ENCODE assay signal across 16 mouse cellular contexts in the genomic region with DNA sequence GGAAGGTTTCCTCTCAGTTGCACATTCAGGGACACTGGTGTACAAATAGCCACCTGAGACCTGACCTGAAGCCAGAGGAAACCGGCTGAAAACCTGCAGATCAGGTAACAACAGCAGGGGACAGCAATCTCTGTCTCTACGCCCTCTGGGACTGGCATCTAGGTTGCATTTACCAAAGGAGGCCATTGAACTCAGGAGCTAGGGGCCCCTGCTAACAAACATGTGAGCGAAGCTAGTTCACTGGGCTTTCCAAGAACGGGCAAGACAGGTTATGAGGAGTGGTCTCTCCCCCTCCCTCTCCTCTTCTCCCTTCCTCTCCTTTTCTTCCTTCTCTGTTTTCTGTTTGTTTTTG. TPM values are rescaled to one million over a fixed set of nuclear protein-coding genes. Genes with fewer than 3 reads are reported as not detected.
DNase-seq lines count a peak whose midpoint lies in the region; ATAC-seq and TF ChIP-seq lines count a peak whose summit lies in the region.
"Had no signal": no experiment of that assay in that cellular context is flagged by ENCODE, and none has a peak within 500 bp of the region (broad histone marks: within the 10 kb centered on the region; RNA-seq: fewer than 3 reads in every experiment).

No protein-coding gene starts in this region.

- peaks cover 14% of the 10 kb centered on the region; the same call in 1 of the 2 replicates for H3K4me1 ChIP-seq in heart, embryonic 13.5 days
- H3K4me1 ChIP-seq in heart, adult 2 months (ENCODE audit: control insufficient read depth, insufficient read depth, low read length) = no peaks in the 10 kb centered on the region
- H3K4me1 ChIP-seq in liver, embryonic 13.5 days (replicated peaks) = no peaks in the 10 kb centered on the region; the same call in 1 of the 2 replicates
- 0 out of 2 replicates have a peak, but pooled peaks cover 5% of the 10 kb centered on the region for H3K4me1 ChIP-seq in liver, embryonic 11.5 days (replicated peaks; ENCODE audit: control insufficient read depth, insufficient read depth, low read length)
- peaks cover 4 to 27% of the 10 kb centered on the region in 2 experiments; a peak in 3 of 4 replicates for H3K4me1 ChIP-seq in CH12.LX (ENCODE audit: control insufficient read depth in 1 of 2, insufficient read depth in 2 of 2)
- no peaks in the 10 kb centered on the region for H3K4me1 ChIP-seq in liver, embryonic 16.5 days (ENCODE audit: control insufficient read depth, low read depth, low read length)
- H3K4me1 ChIP-seq: forebrain, embryonic 15.5 days had no signal

- no peaks in the 10 kb centered on the region for H3K27me3 ChIP-seq in heart, embryonic 13.5 days (replicated peaks)
- H3K27me3 ChIP-seq in heart, adult 2 months (ENCODE audit: control insufficient read depth, insufficient read depth, low read length) = no peaks in the 10 kb centered on the region
- H3K27me3 ChIP-seq in liver, embryonic 13.5 days = 0 out of 2 replicates have a peak, but pooled peaks cover 4% of the 10 kb centered on the region
- no peaks in the 10 kb centered on the region for H3K27me3 ChIP-seq in liver, embryonic 11.5 days (replicated peaks; ENCODE audit: control insufficient read depth, insufficient read depth, low read length)
- peaks cover 5% of the 10 kb centered on the region for H3K27me3 ChIP-seq in CH12.LX (replicated peaks)
- H3K27me3 ChIP-seq in liver, embryonic 16.5 days (ENCODE audit: control insufficient read depth, insufficient read depth, low read depth, low read length) = no peaks in the 10 kb centered on the region
- H3K27me3 ChIP-seq: forebrain, embryonic 15.5 days had no signal

- H3K79me2 ChIP-seq in heart, adult 2 months (replicated peaks; ENCODE audit: control insufficient read depth, insufficient read depth, low read length) = no peaks in the 10 kb centered on the region
- no peaks in the 10 kb centered on the region for H3K79me2 ChIP-seq in CH12.LX (replicated peaks; ENCODE audit: control insufficient read depth, extremely low read depth, insufficient read depth, poor library complexity, severe bottlenecking)

- TF ChIP-seq EP300 in heart, adult 2 months (IDR thresholded peaks at IDR 0.05; ENCODE audit: insufficient read depth, low read depth, low read length) = no peak
- TF ChIP-seq EP300 in CH12.LX (IDR thresholded peaks at IDR 0.05; ENCODE audit: low read length) = no peak

- H3K27ac ChIP-seq in heart, embryonic 13.5 days (replicated peaks) = no peak overlapping the region
- no peak overlapping the region for H3K27ac ChIP-seq in heart, adult 2 months
- H3K27ac ChIP-seq in liver, embryonic 13.5 days = no peak overlapping the region
- H3K27ac ChIP-seq in liver, embryonic 11.5 days (ENCODE audit: low read depth, low read length) = no peak overlapping the region
- no peak overlapping the region for H3K27ac ChIP-seq in CH12.LX (ENCODE audit: insufficient read depth, low read depth)
- no peak overlapping the region for H3K27ac ChIP-seq in liver, embryonic 16.5 days (ENCODE audit: low read length)
- H3K27ac ChIP-seq: forebrain, embryonic 15.5 days had no signal

- dilution Hi-C loops in CH12.LX (cut with MboI; ENCODE audit: extremely low pct_ligation_motif_present, extremely low pct_unique_long_range_greater_than_20kb, low sequenced_read_pairs) = no loop called here

- no peaks in the 10 kb centered on the region for H3K9me3 ChIP-seq in heart, embryonic 13.5 days
- no peaks in the 10 kb centered on the region for H3K9me3 ChIP-seq in liver, embryonic 13.5 days (replicated peaks)
- H3K9me3 ChIP-seq in liver, embryonic 11.5 days (ENCODE audit: control insufficient read depth, low read length) = no peaks in the 10 kb centered on the region
- no peaks in the 10 kb centered on the region for H3K9me3 ChIP-seq in CH12.LX (replicated peaks; ENCODE audit: low read length)
- H3K9me3 ChIP-seq in liver, embryonic 16.5 days (replicated peaks; ENCODE audit: control insufficient read depth, low read length) = no peaks in the 10 kb centered on the region
- H3K9me3 ChIP-seq: forebrain, embryonic 15.5 days had no signal

- peak overlapping the region; percentile 31; the same call in 1 of the 2 replicates for H3K4me2 ChIP-seq in heart, embryonic 13.5 days
- H3K4me2 ChIP-seq in liver, embryonic 13.5 days = peak overlapping the region; percentile 32
- no peak overlapping the region for H3K4me2 ChIP-seq in liver, embryonic 11.5 days
- H3K4me2 ChIP-seq in CH12.LX (ENCODE audit: insufficient read depth, low read depth, poor library complexity, severe bottlenecking) = peak overlapping the region; percentile 90
- 0 out of 2 replicates have a peak overlapping the region, but pooled peaks have one; percentile 1 for H3K4me2 ChIP-seq in liver, embryonic 16.5 days (ENCODE audit: low read depth, low read length)
- H3K4me2 ChIP-seq: forebrain, embryonic 15.5 days had no signal

- H3K36me3 ChIP-seq in heart, embryonic 13.5 days = no peaks in the 10 kb centered on the region
- H3K36me3 ChIP-seq in heart, adult 2 months (ENCODE audit: control insufficient read depth, insufficient read depth, low read length) = no peaks in the 10 kb centered on the region
- H3K36me3 ChIP-seq in liver, embryonic 13.5 days = no peaks in the 10 kb centered on the region
- no peaks in the 10 kb centered on the region for H3K36me3 ChIP-seq in liver, embryonic 11.5 days (ENCODE audit: control insufficient read depth, insufficient read depth, low read length)
- H3K36me3 ChIP-seq in CH12.LX (replicated peaks in 1 of 2; ENCODE audit: control insufficient read depth in 1 of 2, insufficient read depth in 1 of 2, low read length in 1 of 2) = no peaks in the 10 kb centered on the region
- no peaks in the 10 kb centered on the region for H3K36me3 ChIP-seq in liver, embryonic 16.5 days (ENCODE audit: control insufficient read depth, insufficient read depth)
- H3K36me3 ChIP-seq: forebrain, embryonic 15.5 days had no signal

- TF ChIP-seq RAD21 in CH12.LX (IDR thresholded peaks at IDR 0.05; ENCODE audit: low read depth, low read length) = no peak

- no peak for ATAC-seq in heart, embryonic 13.5 days (ENCODE audit: extremely low read depth, insufficient number of reproducible peaks, low FRiP score, low TSS enrichment)
- no peak for ATAC-seq in liver, embryonic 13.5 days (ENCODE audit: low read depth)
- ATAC-seq in liver, embryonic 11.5 days (replicated peaks; ENCODE audit: low FRiP score) = no peak
- no peak for ATAC-seq in liver, embryonic 16.5 days (ENCODE audit: low read depth)
- ATAC-seq: forebrain, embryonic 15.5 days had no signal

- WGBS in heart, embryonic 13.5 days = 64% methylated on average over 4 of the region's 4 CpGs
- WGBS in heart, adult 2 months = 74% methylated on average over 4 of the region's 4 CpGs
- 57% methylated on average over 4 of the region's 4 CpGs for WGBS in liver, embryonic 13.5 days (ENCODE audit: insufficient replicate concordance)
- WGBS in liver, embryonic 11.5 days = 66% methylated on average over 4 of the region's 4 CpGs
- 45% methylated on average over 4 of the region's 4 CpGs for WGBS in liver, embryonic 16.5 days (ENCODE audit: insufficient replicate concordance)

- H3K4me3 ChIP-seq in heart, embryonic 13.5 days = no peak overlapping the region
- no peak overlapping the region for H3K4me3 ChIP-seq in heart, adult 2 months
- H3K4me3 ChIP-seq in liver, embryonic 13.5 days (replicated peaks) = no peak overlapping the region
- H3K4me3 ChIP-seq in liver, embryonic 11.5 days (ENCODE audit: low read depth, low read length) = no peak overlapping the region
- H3K4me3 ChIP-seq in CH12.LX (replicated peaks in 1 of 3; ENCODE audit: low read depth in 2 of 3, low read length in 2 of 3, poor library complexity in 1 of 3) = peak overlapping the region; percentile 21 to 38 (median 31)
- no peak overlapping the region for H3K4me3 ChIP-seq in liver, embryonic 16.5 days (ENCODE audit: low read depth, low read length)
- H3K4me3 ChIP-seq: forebrain, embryonic 15.5 days; myocyte had no signal

- no peak overlapping the region for H3K9ac ChIP-seq in heart, embryonic 13.5 days
- no peak overlapping the region for H3K9ac ChIP-seq in heart, adult 2 months (ENCODE audit: low read depth, low read length)
- no peak overlapping the region for H3K9ac ChIP-seq in liver, embryonic 13.5 days
- no peak overlapping the region for H3K9ac ChIP-seq in liver, embryonic 11.5 days (ENCODE audit: low read depth, low read length)
- H3K9ac ChIP-seq in CH12.LX (ENCODE audit: insufficient read depth, low read depth) = no peak overlapping the region
- no peak overlapping the region for H3K9ac ChIP-seq in liver, embryonic 16.5 days (ENCODE audit: low read depth, low read length)
- H3K9ac ChIP-seq: forebrain, embryonic 15.5 days had no signal

- intact Hi-C loops in heart, adult 2 months (cut with DNase I) = no loop called here

- DNase-seq in heart, adult 2 months = no peak
- DNase-seq in liver, embryonic 13.5 days = no peak
- DNase-seq in liver, embryonic 11.5 days (ENCODE audit: low spot score) = no peak
- no peak for DNase-seq in CH12.LX (ENCODE audit: extremely low read depth)
- DNase-seq in adipocyte (ENCODE audit: low spot score) = no peak
- DNase-seq in cerebellum, adult 18-20 months = no peak
- DNase-seq: adrenal gland, postnatal 36 days; gastrocnemius, postnatal 10 days; right cerebral cortex, postnatal 14 days had no signal

- no peak for TF ChIP-seq CTCF in heart, adult 2 months (IDR thresholded peaks at IDR 0.05)
- TF ChIP-seq CTCF in CH12.LX (conservative IDR thresholded peaks at IDR 0.05 in 1 of 2, IDR thresholded peaks at IDR 0.05 in 1 of 2; ENCODE audit: low read depth in 2 of 2, low read length in 2 of 2) = no peak

- in situ Hi-C loops in CH12.LX (cut with MboI; ENCODE audit: low pct_ligation_motif_present, low pct_unique_long_range_greater_than_20kb, low sequenced_read_pairs) = no loop called here

- TF ChIP-seq POLR2A in heart, adult 2 months (IDR thresholded peaks at IDR 0.05; ENCODE audit: insufficient read depth, low read depth, low read length) = no peak
- TF ChIP-seq POLR2A in CH12.LX (IDR thresholded peaks at IDR 0.05; ENCODE audit: low read depth, low read length) = no peak

TF ChIP-seq in CH12.LX, 34 proteins besides CTCF, POLR2A, EP300 and RAD21 (continues in another document):
- TF ChIP-seq SIN3A (IDR thresholded peaks at IDR 0.05; ENCODE audit: low read length) (no peak), ZMIZ1 (IDR thresholded peaks at IDR 0.05; ENCODE audit: low read depth, low read length) (no peak), RCOR1 (conservative IDR thresholded peaks at IDR 0.05; ENCODE audit: low read depth, low read length) (no peak), HCFC1 (IDR thresholded peaks at IDR 0.05; ENCODE audit: low read depth, low read length) (no peak), UBTF (IDR thresholded peaks at IDR 0.05; ENCODE audit: low read depth, low read length) (no peak)

RNA-seq across cellular contexts. Expression of a gene that starts 18.4 kb away (rescaled TPM):
- 0.41 and 0.48 TPM in 2 replicates for polyA plus RNA-seq in heart, embryonic 13.5 days (2015; fragmentation: Nextera tagmentation; extraction: Ambion mirVana)
- total RNA-seq in heart, adult 2 months (2021) = not detected
- 0.10 TPM in 1 of 2 replicates, not detected in the other for polyA plus RNA-seq in heart, adult 2 months (2012; rRNA removed)
- 0.15 and 0.27 TPM in 2 replicates for polyA plus RNA-seq in liver, embryonic 13.5 days (2015; fragmentation: Nextera tagmentation; extraction: Ambion mirVana)
- polyA plus RNA-seq in liver, embryonic 11.5 days (2014; fragmentation: Nextera tagmentation; extraction: Ambion mirVana) = 0.32 and 0.40 TPM in 2 replicates
- total RNA-seq in CH12.LX (2012; rRNA removed) = 0.71 and 0.93 TPM in 2 replicates
- total RNA-seq in CH12.LX (2014; rRNA removed) = 3.0 and 3.1 TPM in 2 replicates
- polyA plus RNA-seq in CH12.LX (2012; ENCODE audit: insufficient read length, low read depth) = 3.5 and 4.4 TPM in 2 replicates
- polyA plus RNA-seq in liver, embryonic 16.5 days (2015; fragmentation: Nextera tagmentation; extraction: Ambion mirVana) = 0.09 TPM in 2 replicates
- total RNA-seq: adrenal gland, postnatal 36 days; gastrocnemius, postnatal 10 days; layer of hippocampus, adult 8-10 months; left cerebral cortex, postnatal 25 days had no signal
- polyA plus RNA-seq: forebrain, embryonic 15.5 days; heart, postnatal 0 days had no signal

Comparison
In these comparisons a context has a peak if more than half of its experiments do, and no peak if none do; other contexts are left out.
1. H3K4me3 ChIP-seq: peak in CH12.LX (3 of 3); none in heart, embryonic 13.5 days (single experiment), heart, adult 2 months (single experiment), liver, embryonic 13.5 days (single experiment), liver, embryonic 11.5 days (single experiment) and liver, embryonic 16.5 days (single experiment).